Mouse (Mus musculus) frontal cortex, adult (tissue): Measurements from ENCODE around the gene Cdc42.

ENCODE experiments used
- ATAC-seq: cut with Nextera tagmentation; 2 replicates; pipeline ENCODE4 v1.9.2; 2017; ENCODE audit warnings: mild to moderate bottlenecking, moderate library complexity, mixed read lengths; ENCODE audit not compliant: low TSS enrichment

Gene Cdc42

GRCm38 (mm10) chr4:137371596-137372523 is 14.3 kb upstream of the Cdc42 start:
- no peak for ATAC-seq

GRCm38 (mm10) chr4:137369954-137370750 is 12.6 kb upstream of the Cdc42 start:
- ATAC-seq, result peak; percentile 91

GRCm38 (mm10) chr4:137368198-137368597 is 10.7 kb upstream of the Cdc42 start:
- ATAC-seq, result no peak

- peak; percentile 38; the same call in 1 of the 2 replicates for ATAC-seq
These were observed 10.0 kb upstream of the Cdc42 start for GRCm38 (mm10) chr4:137367275-137368088.

GRCm38 (mm10) chr4:137366097-137366496 is 8.6 kb upstream of the Cdc42 start:
- ATAC-seq, result no peak

- no peak for ATAC-seq
These were observed 8.0 kb upstream of the Cdc42 start for GRCm38 (mm10) chr4:137365356-137366062.

- ATAC-seq, result no peak
These were observed 7.3 kb upstream of the Cdc42 start for GRCm38 (mm10) chr4:137364826-137365225.

- ATAC-seq, result no peak
These were observed 3.5 kb upstream of the Cdc42 start for GRCm38 (mm10) chr4:137360996-137361395.

- ATAC-seq, result no peak
These were observed 927 bp upstream of the Cdc42 start for GRCm38 (mm10) chr4:137358291-137359002.

- ATAC-seq, result peak; percentile 36; the same call in 1 of the 2 replicates
These were observed 628 bp downstream of the Cdc42 start for GRCm38 (mm10) chr4:137356674-137357510.

GRCm38 (mm10) chr4:137350627-137351026 is 6.9 kb downstream of the Cdc42 start:
- no peak for ATAC-seq

- ATAC-seq, result no peak
These were observed 11.7 kb downstream of the Cdc42 start for GRCm38 (mm10) chr4:137345790-137346189.

- no peak for ATAC-seq
These were observed 12.4 kb downstream of the Cdc42 start for GRCm38 (mm10) chr4:137345112-137345511.

- no peak for ATAC-seq
These were observed 14.7 kb downstream of the Cdc42 start for GRCm38 (mm10) chr4:137342816-137343215.

- no peak for ATAC-seq
These were observed 18.1 kb downstream of the Cdc42 start for GRCm38 (mm10) chr4:137339415-137339814.

- ATAC-seq, result no peak
These were observed 21.1 kb downstream of the Cdc42 start for GRCm38 (mm10) chr4:137336468-137336867.

GRCm38 (mm10) chr4:137332051-137332450 is 25.5 kb downstream of the Cdc42 start:
- no peak for ATAC-seq

GRCm38 (mm10) chr4:137326494-137326893 is 31.0 kb downstream of the Cdc42 start:
- no peak for ATAC-seq

GRCm38 (mm10) chr4:137324926-137325325 is 32.6 kb downstream of the Cdc42 start:
- no peak for ATAC-seq
